Mouse (Mus musculus): ENCODE measurements at regions not wholly inside any gene's neighbourhood (a gene's known extent, or its start where the extent isn't known, plus 50 kb on each side); places are given as distances from the start of the nearest gene placed in this dataset.

GRCm38 (mm10) chr1:127011901-127012300 is 181.3 kb upstream of the Nckap5 start:
- DNase-seq (ENCODE audit: low spot score): no peak

DNA sequence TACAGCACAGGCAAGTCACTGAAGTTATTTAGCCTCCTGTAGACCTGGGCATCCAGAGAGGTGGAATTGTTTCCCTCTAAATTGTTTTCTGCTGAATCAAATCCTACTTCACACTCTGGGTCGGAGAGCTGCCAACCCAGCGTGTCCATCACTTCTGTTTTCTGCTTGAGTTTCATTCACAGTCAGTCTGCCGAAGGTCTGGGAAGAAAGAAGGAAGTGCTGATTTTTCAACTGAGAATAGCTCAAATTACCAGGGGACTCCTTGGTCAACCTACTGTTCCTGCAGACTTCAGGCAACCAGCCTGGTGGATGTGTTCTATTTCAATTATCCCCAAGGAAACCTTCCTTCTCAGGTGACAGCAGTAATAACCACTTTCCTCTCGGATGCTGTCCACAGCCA is 179.1 kb upstream of the Nckap5 start:
- no peak for DNase-seq (ENCODE audit: low spot score)

- no peak for DNase-seq (ENCODE audit: low spot score)
These were observed 171.1 kb upstream of the Nckap5 start for GRCm38 (mm10) chr1:127001700-127002099.

GRCm38 (mm10) chr1:126993061-126993640 is 162.6 kb upstream of the Nckap5 start:
- peak; percentile 23 for DNase-seq (ENCODE audit: low spot score)

DNA sequence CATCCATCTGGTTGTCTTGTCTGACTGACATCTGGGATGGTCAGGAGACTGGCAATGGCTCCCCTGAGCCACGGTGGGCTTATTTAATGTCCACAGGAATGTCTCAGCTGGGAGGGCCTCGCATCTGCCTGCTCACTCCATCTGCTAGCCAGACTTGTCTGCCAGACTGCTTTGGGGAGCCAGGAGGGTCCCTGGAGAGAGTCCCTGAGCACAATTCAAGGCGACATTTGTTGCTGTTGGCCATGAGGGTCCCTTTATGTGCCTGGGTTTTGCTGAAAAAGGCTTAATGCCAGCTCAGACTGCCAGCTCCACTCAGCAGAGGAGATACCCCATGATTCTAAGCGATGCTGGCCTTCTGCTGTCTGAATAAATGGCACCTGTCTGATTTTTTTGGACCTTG is 161.8 kb upstream of the Nckap5 start:
- DNase-seq (ENCODE audit: low spot score): no peak

DNA sequence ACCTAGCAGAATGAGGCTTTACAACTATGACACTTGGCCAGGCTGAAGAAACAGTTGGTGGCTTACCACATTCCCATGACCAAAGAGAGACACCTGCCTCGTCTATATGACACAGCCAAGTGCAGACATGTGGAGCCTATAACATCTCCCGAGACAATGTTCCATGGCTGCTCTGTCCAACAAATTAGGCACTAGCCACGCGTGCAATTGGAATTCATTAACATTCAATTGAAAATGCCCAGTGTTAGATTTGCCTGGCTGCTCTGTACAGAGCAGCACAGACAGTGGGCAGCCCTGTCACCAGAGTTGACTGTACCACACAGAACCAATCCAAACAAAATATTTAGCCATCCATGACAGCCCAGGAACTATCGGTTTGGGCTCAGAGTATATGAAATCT is 152.2 kb upstream of the Nckap5 start:
- no peak for DNase-seq (ENCODE audit: low spot score)

- DNase-seq (ENCODE audit: low spot score): no peak
These were observed 149.7 kb upstream of the Nckap5 start for GRCm38 (mm10) chr1:126980311-126980710.

GRCm38 (mm10) chr1:126973871-126974270 is 143.3 kb upstream of the Nckap5 start:
- no peak for DNase-seq (ENCODE audit: low spot score)

DNA sequence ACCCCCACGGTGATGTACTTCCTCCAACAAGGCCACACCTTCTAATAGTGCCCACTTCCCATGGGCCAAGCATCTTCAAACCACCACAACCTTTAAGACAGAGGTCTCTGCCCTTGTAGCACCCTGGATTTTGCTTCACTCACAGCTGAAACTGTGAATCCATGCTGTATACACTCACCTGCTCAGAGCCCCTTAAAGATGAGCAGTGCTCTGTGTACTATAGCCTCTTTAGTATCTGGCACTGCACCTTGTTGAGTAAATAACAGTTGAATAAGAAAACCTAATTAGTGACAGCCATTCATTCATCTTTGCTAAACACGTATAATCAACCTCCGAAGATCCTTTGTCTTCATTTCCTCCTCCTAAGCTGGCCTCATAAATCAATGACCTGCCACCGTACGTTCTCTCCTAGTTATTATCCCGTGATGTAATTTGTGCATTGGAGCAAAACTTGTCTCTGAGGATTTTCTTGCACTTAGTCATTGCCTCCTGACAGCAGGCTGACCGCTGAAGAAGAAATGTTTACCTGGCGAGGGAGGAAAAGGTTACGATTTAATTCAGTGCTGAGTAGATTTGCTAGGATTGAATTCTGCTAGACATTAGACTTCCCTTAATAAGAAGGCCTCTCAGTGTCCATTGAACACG is 141.3 kb upstream of the Nckap5 start:
- DNase-seq (ENCODE audit: low spot score): no peak

DNA sequence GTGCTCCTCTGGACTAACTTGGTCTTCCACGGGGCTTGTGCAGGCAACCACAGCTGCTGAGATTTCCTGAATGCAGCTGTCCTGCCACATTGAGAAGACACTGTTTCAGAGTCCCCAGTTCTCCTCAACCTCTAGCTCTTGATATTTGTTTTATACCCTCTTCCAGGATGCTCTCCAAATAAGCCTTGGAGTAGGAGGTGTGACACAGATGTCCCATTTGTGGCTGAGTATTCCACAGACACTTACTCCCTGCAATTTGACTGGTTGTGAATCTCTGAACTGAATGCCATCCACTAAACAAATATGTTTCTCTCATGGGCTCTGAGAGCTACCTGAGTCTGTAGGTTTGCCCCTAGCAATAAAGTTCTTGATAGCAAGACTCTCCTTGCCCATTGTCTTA is 140.5 kb upstream of the Nckap5 start:
- DNase-seq (ENCODE audit: low spot score): no peak

DNA sequence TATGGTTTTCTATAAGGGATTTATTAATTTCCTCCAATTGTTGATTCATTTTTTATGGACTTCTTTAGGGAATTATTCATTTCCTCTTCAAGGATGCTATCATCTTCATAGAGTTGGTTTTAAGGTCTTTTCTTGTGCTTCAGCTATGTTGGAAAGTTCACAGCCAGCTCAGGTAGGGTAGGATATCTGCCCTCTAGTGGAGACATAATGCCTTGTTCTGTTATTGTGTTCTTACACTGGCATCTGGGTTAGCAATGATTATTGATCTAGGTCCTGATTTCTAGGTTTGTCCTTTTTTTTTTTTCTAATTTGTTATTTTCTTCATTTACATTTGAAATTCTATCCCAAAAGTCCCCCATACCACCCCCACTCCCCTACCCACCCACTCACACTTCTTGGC is 135.8 kb upstream of the Nckap5 start:
- no peak for DNase-seq (ENCODE audit: low spot score)

DNA sequence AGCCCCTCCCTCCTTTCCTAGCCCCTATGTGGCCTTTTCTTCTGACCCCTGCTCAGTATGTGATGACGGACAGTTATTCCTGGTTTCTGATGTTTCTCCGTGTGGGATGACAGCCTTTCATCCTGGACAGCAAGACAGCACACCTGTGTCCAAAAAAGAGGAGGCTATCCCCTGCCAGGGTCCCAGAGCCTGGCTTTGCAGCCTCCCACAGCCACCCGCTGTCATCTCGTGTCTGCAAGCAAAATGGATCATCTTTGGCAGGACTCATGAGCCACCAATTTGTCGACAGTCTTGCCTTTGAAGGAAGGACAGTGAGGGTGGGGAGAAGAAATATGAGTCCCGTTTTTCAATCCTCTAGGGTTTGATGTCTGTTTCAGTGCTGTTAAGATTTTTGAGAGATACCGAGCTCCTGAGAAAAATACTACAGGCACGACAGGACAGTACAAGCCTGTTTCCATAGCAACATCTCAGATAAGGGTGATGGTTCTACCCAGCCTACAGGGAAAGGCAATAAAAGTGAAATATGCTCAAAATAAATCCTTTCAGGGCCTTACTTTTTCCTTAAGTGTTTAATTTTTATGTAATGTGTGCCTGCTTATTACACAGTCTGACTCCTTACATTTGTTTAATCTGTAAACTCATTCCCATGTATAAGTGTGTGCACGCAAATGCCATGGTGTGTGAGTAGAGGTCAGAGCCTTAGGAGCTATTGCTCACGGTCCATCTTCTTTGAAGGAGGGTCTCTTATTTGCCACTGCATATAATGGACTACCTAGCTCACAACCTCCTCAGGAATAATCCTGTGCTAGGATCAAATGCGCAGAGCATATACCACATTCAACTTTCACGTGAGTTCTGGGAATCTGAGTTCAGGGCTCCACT is 125.5 kb upstream of the Nckap5 start:
- DNase-seq (ENCODE audit: low spot score): no peak

GRCm38 (mm10) chr1:126947860-126948259 is 117.3 kb upstream of the Nckap5 start:
- DNase-seq (ENCODE audit: low spot score): no peak

DNA sequence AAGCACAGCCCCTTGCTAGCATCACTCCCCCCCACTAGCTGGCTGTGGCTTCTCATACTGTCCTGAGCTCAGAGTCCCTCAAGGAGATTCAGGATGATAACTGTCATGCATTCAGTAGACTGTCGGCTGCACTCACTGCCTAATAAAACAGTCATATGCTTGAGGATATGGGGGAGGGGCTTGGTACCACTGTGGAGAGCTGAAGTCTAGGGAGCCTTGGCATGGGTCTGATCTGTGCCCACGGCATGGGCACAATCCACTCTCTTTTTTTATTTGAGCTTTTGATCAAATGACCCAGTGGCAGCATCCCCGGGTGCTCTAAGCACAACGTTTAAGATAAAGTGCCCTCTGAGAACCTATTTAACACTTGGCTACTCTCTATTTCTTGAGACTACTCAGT is 102.1 kb upstream of the Nckap5 start:
- DNase-seq (ENCODE audit: low spot score): no peak

- peak; percentile 79 for DNase-seq (ENCODE audit: low spot score)
These were observed 101.2 kb upstream of the Nckap5 start for GRCm38 (mm10) chr1:126931754-126932153.

DNA sequence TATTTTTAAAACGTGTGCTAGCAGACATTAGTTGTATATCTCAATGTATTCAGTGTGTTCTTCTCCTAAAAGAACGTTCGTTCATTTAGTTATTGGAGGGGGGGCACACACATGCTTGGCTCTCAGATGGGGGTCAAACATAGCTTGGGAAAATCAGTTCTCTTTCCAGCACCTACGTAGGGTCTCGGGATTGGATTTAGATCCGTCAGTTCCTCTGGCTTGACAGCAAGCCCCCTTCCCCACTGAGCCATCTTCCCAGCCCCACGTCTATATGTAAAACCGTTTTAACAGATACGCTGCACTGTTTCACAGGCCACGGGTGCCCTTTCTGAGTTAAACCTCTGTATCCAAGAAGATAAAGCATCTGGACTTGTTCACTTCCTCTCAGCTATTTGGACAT is 100.5 kb upstream of the Nckap5 start:
- no peak for DNase-seq (ENCODE audit: low spot score)

DNA sequence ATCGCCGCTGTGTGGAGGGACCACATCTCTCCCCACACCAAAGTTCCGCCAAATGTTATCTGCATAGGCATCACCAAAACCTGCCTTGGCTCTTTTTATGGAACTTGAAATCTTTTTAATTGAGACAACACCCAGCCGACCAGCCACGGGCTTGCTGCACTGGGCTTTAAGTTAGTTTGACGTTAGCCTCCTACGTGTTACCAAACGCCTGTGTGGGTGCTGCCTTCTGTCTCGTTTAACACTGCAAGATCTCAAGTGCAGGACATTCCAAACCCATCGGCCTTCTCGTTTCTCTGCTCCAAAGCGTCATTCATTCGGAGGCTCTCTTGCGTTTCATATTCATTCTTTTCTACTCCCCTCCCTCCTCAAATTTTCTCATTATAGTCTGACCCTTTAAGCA is 100.0 kb upstream of the Nckap5 start:
- no peak for DNase-seq (ENCODE audit: low spot score)

DNA sequence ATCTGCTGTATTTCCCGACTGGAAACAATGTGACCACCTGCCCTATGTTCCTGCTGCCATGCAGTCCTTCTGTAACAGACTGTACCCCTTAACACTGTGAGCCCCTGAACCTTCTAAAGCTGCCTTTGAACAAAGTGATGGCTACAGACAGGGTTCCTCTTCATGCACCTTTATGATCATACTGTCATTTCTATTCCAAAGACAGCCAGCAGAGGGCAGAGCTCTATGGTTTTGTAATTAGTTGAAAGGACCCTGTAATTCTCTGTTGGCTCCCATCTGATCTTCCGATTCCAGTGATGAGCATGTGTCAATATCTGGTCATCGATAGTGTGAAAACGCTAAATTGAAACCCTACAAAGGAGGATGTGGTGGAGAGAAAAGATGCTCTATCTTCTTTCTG is 99.1 kb upstream of the Nckap5 start:
- no peak for DNase-seq (ENCODE audit: low spot score)

- no peak for DNase-seq (ENCODE audit: low spot score)
These were observed 97.6 kb upstream of the Nckap5 start for GRCm38 (mm10) chr1:126928186-126928585.

DNA sequence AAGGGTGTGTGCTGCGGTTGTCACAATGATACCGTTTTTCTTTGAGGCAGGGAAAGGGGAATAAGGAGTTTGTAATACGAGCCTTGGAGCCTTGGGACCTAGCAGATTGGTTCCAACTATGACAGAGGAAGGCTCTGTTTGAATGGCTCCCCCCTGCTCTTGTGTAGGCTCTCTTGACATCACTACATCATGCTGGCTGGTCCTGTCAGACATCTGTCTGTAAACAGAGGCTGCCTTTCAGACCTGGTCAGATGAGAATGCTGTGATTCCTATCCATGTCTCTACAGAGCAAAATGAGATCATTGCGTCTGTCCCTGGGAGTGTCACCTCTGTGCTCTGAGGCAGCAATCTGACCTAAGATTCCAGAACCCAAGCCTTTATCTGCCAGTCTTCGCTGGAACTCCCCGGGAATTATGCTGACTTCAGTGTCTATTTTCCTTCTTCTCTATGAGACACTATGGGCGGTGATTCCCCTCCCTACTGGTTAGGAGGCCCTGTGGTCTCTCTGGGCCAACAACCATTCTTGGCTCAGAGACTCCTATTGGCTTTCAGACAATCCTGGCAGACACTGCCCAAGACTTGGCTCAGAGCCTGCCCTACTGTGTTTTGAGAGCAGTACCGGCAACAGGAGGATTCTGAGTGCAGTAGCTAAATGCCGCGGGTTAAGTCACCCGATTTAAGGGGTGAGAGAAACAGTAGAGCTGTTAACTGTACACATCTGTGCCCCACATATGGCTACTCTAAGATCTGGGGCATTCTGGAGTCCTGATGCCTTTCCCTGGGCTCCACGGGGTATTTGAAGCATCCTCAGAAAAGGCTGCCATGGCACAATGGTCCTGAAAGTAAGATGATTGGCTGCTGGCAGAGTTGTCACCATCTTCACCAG is 94.8 kb upstream of the Nckap5 start:
- peak; percentile 42 for DNase-seq (ENCODE audit: low spot score)

GRCm38 (mm10) chr1:126923981-126924380 is 93.4 kb upstream of the Nckap5 start:
- DNase-seq (ENCODE audit: low spot score): no peak

DNA sequence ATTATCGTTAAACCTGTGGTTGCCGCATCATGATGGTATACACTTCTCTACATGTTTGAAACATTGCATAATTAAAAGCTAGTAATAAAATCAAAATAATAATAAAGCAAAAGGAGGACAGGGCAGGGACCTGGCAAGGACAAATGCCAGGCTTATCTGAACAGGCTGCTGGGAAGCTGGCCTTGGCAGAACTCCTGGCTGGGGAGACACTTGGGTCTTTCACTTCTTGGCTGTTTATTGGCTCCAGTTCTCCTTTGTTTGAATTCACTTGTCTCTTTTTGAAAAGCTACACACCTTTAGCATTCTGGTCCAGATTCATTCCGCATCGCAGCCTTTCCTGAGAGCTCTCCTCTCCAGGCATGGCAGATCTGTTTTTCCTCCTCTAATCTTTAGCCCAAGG is 91.6 kb upstream of the Nckap5 start:
- no peak for DNase-seq (ENCODE audit: low spot score)

Data from left cerebral cortex, adult 11 months (tissue).